ENCODE assay signal across 12 mouse cellular contexts in genomic region chr1:134091851-134092250, GRCm38 (mm10). TPM values are rescaled to one million over a fixed set of nuclear protein-coding genes. Genes with fewer than 3 reads are reported as not detected.
DNase-seq lines count a peak whose midpoint lies in the region; ATAC-seq lines count a peak whose summit lies in the region.
"Had no signal": no experiment of that assay in that cellular context is flagged by ENCODE, and none has a peak within 500 bp of the region (broad histone marks: within the 10 kb centered on the region; RNA-seq: fewer than 3 reads in every experiment).

No protein-coding gene starts in this region.

- H3K4me2 ChIP-seq in heart, embryonic 11.5 days, result no peak overlapping the region
- H3K4me2 ChIP-seq in midbrain, embryonic 16.5 days (ENCODE audit: low read length), result no peak overlapping the region
- H3K4me2 ChIP-seq in limb, embryonic 12.5 days, result no peak overlapping the region
- H3K4me2 ChIP-seq in hindbrain, embryonic 13.5 days, result no peak overlapping the region

- no peak for ATAC-seq in heart, embryonic 11.5 days (replicated peaks; ENCODE audit: insufficient number of reproducible peaks, low FRiP score, low TSS enrichment)
- ATAC-seq in midbrain, embryonic 16.5 days, result no peak
- no peak for ATAC-seq in limb, embryonic 12.5 days (ENCODE audit: insufficient number of reproducible peaks, insufficient read depth, low FRiP score, low TSS enrichment, low read depth)
- ATAC-seq in hindbrain, embryonic 13.5 days (ENCODE audit: low FRiP score), result no peak

- no peaks in the 10 kb centered on the region for H3K27me3 ChIP-seq in heart, embryonic 11.5 days (ENCODE audit: control insufficient read depth, insufficient read depth, low read length)
- peaks cover 19% of the 10 kb centered on the region for H3K27me3 ChIP-seq in midbrain, embryonic 10.5 days (ENCODE audit: low read depth, poor library complexity, severe bottlenecking)
- H3K27me3 ChIP-seq in midbrain, embryonic 16.5 days (ENCODE audit: control insufficient read depth, insufficient read depth, low read depth, low read length), result no peaks in the 10 kb centered on the region
- H3K27me3 ChIP-seq in limb, embryonic 12.5 days, result no peaks in the 10 kb centered on the region
- H3K27me3 ChIP-seq in hindbrain, embryonic 13.5 days, result 0 out of 2 replicates have a peak, but pooled peaks cover 4% of the 10 kb centered on the region
- H3K27me3 ChIP-seq: neural tube, embryonic 12.5 days had no signal

- WGBS in heart, embryonic 11.5 days (ENCODE audit: insufficient replicate concordance), result 92% methylated on average over 3 of the region's 3 CpGs
- 87% methylated on average over 3 of the region's 3 CpGs for WGBS in midbrain, embryonic 10.5 days
- WGBS in midbrain, embryonic 16.5 days, result 87% methylated on average over 3 of the region's 3 CpGs
- WGBS in limb, embryonic 12.5 days, result 66% methylated on average over 3 of the region's 3 CpGs
- WGBS in hindbrain, embryonic 13.5 days, result 86% methylated on average over 3 of the region's 3 CpGs

- H3K36me3 ChIP-seq in heart, embryonic 11.5 days (ENCODE audit: control insufficient read depth, insufficient read depth, low read length), result no peaks in the 10 kb centered on the region
- H3K36me3 ChIP-seq in midbrain, embryonic 10.5 days, result no peaks in the 10 kb centered on the region
- no peaks in the 10 kb centered on the region for H3K36me3 ChIP-seq in midbrain, embryonic 16.5 days (ENCODE audit: control insufficient read depth, insufficient read depth, low read length)
- H3K36me3 ChIP-seq in limb, embryonic 12.5 days, result no peaks in the 10 kb centered on the region
- H3K36me3 ChIP-seq in hindbrain, embryonic 13.5 days, result no peaks in the 10 kb centered on the region
- H3K36me3 ChIP-seq: neural tube, embryonic 12.5 days had no signal

- H3K9ac ChIP-seq in heart, embryonic 11.5 days (ENCODE audit: low read depth, low read length), result no peak overlapping the region
- H3K9ac ChIP-seq in midbrain, embryonic 16.5 days (ENCODE audit: low read depth, low read length), result no peak overlapping the region
- H3K9ac ChIP-seq in limb, embryonic 12.5 days (replicated peaks), result no peak overlapping the region
- H3K9ac ChIP-seq in hindbrain, embryonic 13.5 days, result no peak overlapping the region

- H3K27ac ChIP-seq in heart, embryonic 11.5 days (ENCODE audit: low read depth, low read length), result peak overlapping the region; percentile 83
- H3K27ac ChIP-seq in midbrain, embryonic 10.5 days (replicated peaks), result peak overlapping the region; percentile 89
- H3K27ac ChIP-seq in midbrain, embryonic 16.5 days (ENCODE audit: low read length), result no peak overlapping the region
- peak overlapping the region; percentile 83; the same call in 1 of the 2 replicates for H3K27ac ChIP-seq in limb, embryonic 12.5 days
- no peak overlapping the region for H3K27ac ChIP-seq in hindbrain, embryonic 13.5 days

- DNase-seq in heart, adult 9 months (ENCODE audit: low spot score in 2 of 2), result no peak
- DNase-seq in midbrain, embryonic 10.5 days (ENCODE audit: low spot score), result no peak
- DNase-seq in left cerebral cortex, adult 9 months (ENCODE audit: low spot score in 2 of 2), result no peak
- DNase-seq: cerebellum, adult 11 months; kidney, adult 9 months; right cerebral cortex, postnatal 25 days; thymus, adult 2 months had no signal

- peaks cover 34% of the 10 kb centered on the region for H3K4me1 ChIP-seq in heart, embryonic 11.5 days (ENCODE audit: control insufficient read depth, insufficient read depth, low read length)
- H3K4me1 ChIP-seq in midbrain, embryonic 10.5 days, result peaks cover 56% of the 10 kb centered on the region
- peaks cover 12% of the 10 kb centered on the region for H3K4me1 ChIP-seq in midbrain, embryonic 16.5 days (ENCODE audit: control insufficient read depth, insufficient read depth, low read length)
- peaks cover 31% of the 10 kb centered on the region for H3K4me1 ChIP-seq in limb, embryonic 12.5 days (replicated peaks)
- peaks cover 52% of the 10 kb centered on the region for H3K4me1 ChIP-seq in hindbrain, embryonic 13.5 days (replicated peaks)

- H3K4me3 ChIP-seq in heart, embryonic 11.5 days (ENCODE audit: low read depth, low read length), result no peak overlapping the region
- no peak overlapping the region for H3K4me3 ChIP-seq in midbrain, embryonic 10.5 days
- H3K4me3 ChIP-seq in midbrain, embryonic 16.5 days (ENCODE audit: low read depth, low read length), result no peak overlapping the region
- H3K4me3 ChIP-seq in limb, embryonic 12.5 days (replicated peaks), result no peak overlapping the region
- no peak overlapping the region for H3K4me3 ChIP-seq in hindbrain, embryonic 13.5 days

- H3K9me3 ChIP-seq in heart, embryonic 11.5 days (replicated peaks; ENCODE audit: control insufficient read depth, low read length), result no peaks in the 10 kb centered on the region
- H3K9me3 ChIP-seq in midbrain, embryonic 10.5 days (replicated peaks), result no peaks in the 10 kb centered on the region
- no peaks in the 10 kb centered on the region for H3K9me3 ChIP-seq in midbrain, embryonic 16.5 days (replicated peaks; ENCODE audit: control insufficient read depth, low read length, poor library complexity, severe bottlenecking)
- no peaks in the 10 kb centered on the region for H3K9me3 ChIP-seq in limb, embryonic 12.5 days
- H3K9me3 ChIP-seq in hindbrain, embryonic 13.5 days, result no peaks in the 10 kb centered on the region
- H3K9me3 ChIP-seq: neural tube, embryonic 12.5 days had no signal

RNA-seq across cellular contexts. Expression of gene Btg2, which starts 12.9 kb away (rescaled TPM):
- polyA plus RNA-seq in heart, embryonic 11.5 days (2014; fragmentation: Nextera tagmentation; extraction: Ambion mirVana), result 31.7 and 35.6 TPM in 2 replicates
- polyA plus RNA-seq in midbrain, embryonic 10.5 days (2016; fragmentation: Nextera tagmentation; extraction: Ambion mirVana), result 107 and 161 TPM in 2 replicates
- 27.2 and 34.9 TPM in 2 replicates for polyA plus RNA-seq in midbrain, embryonic 16.5 days (2015; fragmentation: Nextera tagmentation; extraction: Ambion mirVana)
- polyA plus RNA-seq in limb, embryonic 12.5 days (2016; fragmentation: Nextera tagmentation; extraction: Ambion mirVana), result 26.7 and 28.1 TPM in 2 replicates
- 57.4 and 63.4 TPM in 2 replicates for polyA plus RNA-seq in hindbrain, embryonic 13.5 days (2015; fragmentation: Nextera tagmentation; extraction: Ambion mirVana)

RNA-seq across cellular contexts. Expression of gene Chit1, which starts 19.2 kb away (rescaled TPM):
- polyA plus RNA-seq in heart, embryonic 11.5 days (2014; fragmentation: Nextera tagmentation; extraction: Ambion mirVana), result 1.7 and 1.9 TPM in 2 replicates
- polyA plus RNA-seq in midbrain, embryonic 10.5 days (2016; fragmentation: Nextera tagmentation; extraction: Ambion mirVana), result not detected in 2 replicates
- 0.21 TPM in 1 of 2 replicates, not detected in the other for polyA plus RNA-seq in midbrain, embryonic 16.5 days (2015; fragmentation: Nextera tagmentation; extraction: Ambion mirVana)
- not detected in 2 replicates for polyA plus RNA-seq in limb, embryonic 12.5 days (2016; fragmentation: Nextera tagmentation; extraction: Ambion mirVana)
- polyA plus RNA-seq in hindbrain, embryonic 13.5 days (2015; fragmentation: Nextera tagmentation; extraction: Ambion mirVana), result 0.30 and 0.35 TPM in 2 replicates

RNA-seq across cellular contexts. Expression of gene Fmod, which starts 54.8 kb away (rescaled TPM):
- polyA plus RNA-seq in heart, embryonic 11.5 days (2014; fragmentation: Nextera tagmentation; extraction: Ambion mirVana), result 10.6 and 13.4 TPM in 2 replicates
- 2.8 and 6.5 TPM in 2 replicates for polyA plus RNA-seq in midbrain, embryonic 10.5 days (2016; fragmentation: Nextera tagmentation; extraction: Ambion mirVana)
- 9.8 and 15.2 TPM in 2 replicates for polyA plus RNA-seq in midbrain, embryonic 16.5 days (2015; fragmentation: Nextera tagmentation; extraction: Ambion mirVana)
- polyA plus RNA-seq in limb, embryonic 12.5 days (2016; fragmentation: Nextera tagmentation; extraction: Ambion mirVana), result 12.6 and 14.8 TPM in 2 replicates
- polyA plus RNA-seq in hindbrain, embryonic 13.5 days (2015; fragmentation: Nextera tagmentation; extraction: Ambion mirVana), result 7.3 and 7.6 TPM in 2 replicates

Comparison
In these comparisons a context has a peak if more than half of its experiments do, and no peak if none do; other contexts are left out.
1. H3K27ac ChIP-seq: peak in heart, embryonic 11.5 days (single experiment), midbrain, embryonic 10.5 days (single experiment) and limb, embryonic 12.5 days (single experiment); none in midbrain, embryonic 16.5 days (single experiment) and hindbrain, embryonic 13.5 days (single experiment).